Mouse (Mus musculus): Measurements from ENCODE around the gene Lrfn3.

Gene Lrfn3

GRCm38 (mm10) chr7:30310136-30310535, 52.4 kb downstream of the Lrfn3 start:
- no peak for DNase-seq

GRCm38 (mm10) chr7:30309395-30310129, 53.0 kb downstream of the Lrfn3 start:
- DNase-seq: peak; percentile 42

GRCm38 (mm10) chr7:30308076-30309005, 54.2 kb downstream of the Lrfn3 start, which contains the start of gene Alkbh6:
Alkbh6 (plus strand) TSS chr7:30308717.
- DNase-seq: peak; percentile 91

DNA sequence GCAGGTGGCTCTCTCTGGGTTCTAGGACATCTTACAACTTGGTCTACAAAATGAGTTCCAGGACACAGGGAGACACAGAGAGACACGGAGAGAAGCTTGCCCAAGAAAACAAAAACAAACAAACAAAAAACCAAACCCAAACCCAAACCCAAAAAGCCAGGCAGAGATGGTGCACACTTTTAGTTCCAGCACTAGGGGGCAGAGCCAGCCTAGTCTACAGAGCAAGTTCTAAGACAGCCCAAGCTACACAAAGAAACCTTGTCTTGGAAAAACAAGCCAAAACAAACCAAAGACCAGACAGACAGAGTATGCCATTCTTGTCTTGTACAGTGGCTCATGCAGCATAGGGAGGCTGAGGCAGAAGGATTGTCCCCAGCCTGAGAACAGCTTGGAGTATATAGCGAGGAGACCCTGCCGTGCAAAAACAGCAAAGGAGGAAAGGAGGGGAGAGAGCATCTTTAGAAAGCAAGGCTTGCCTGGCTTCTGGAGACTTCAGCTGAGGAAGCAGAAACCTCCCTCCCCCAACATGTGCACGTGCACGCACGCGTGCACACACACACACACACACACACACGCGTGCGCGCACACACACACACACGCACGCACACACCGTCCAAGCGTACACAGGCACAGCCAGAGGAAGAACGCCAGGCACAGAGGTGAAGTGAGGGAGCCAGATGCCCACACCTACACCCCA, 56.3 kb downstream of the Lrfn3 start:
- no peak for DNase-seq
